Mouse (Mus musculus) liver, postnatal 0 days (tissue): ENCODE results near the gene Epha2. TPM values are rescaled to one million over a fixed set of nuclear protein-coding genes. Genes with fewer than 3 reads are reported as not detected.

Experiments used
- ATAC-seq: fragments of 200-750 bp; cut with Nextera tagmentation; 2 replicates; pipeline ENCODE4 v1.8.0; 2017; ENCODE audit warnings: mild to moderate bottlenecking, moderate library complexity
- DNase-seq: peaks from one replicate; pipeline ENCODE4 v3.0.0-alpha.2; 2016
- H3K27ac ChIP-seq: fragments of 300-500 bp; sonication (generic); 2 replicates; pipeline ENCODE4 v1.5.1; 2014; ENCODE audit warnings: antibody characterized with exemption, moderate library complexity, mild to moderate bottlenecking, low read depth
- H3K27me3 ChIP-seq: fragments of 300-500 bp; sonication (generic); 2 replicates; pipeline ENCODE4 v1.6.1; 2014; ENCODE audit warnings: low read length, control low read depth, mixed read lengths; ENCODE audit not compliant: insufficient read depth
- H3K36me3 ChIP-seq: fragments of 300-500 bp; sonication (generic); replicated peaks from 2 replicates; pipeline ENCODE4 v1.6.1; 2014; ENCODE audit warnings: mild to moderate bottlenecking, control low read depth, low read length, moderate library complexity, mixed read lengths; ENCODE audit not compliant: insufficient read depth
- H3K4me1 ChIP-seq: fragments of 300-500 bp; sonication (generic); 2 replicates; pipeline ENCODE4 v1.6.1; 2014; ENCODE audit warnings: antibody characterized with exemption, mild to moderate bottlenecking, control low read depth; ENCODE audit not compliant: insufficient read depth
- H3K4me2 ChIP-seq: fragments of 300-500 bp; sonication (generic); 2 replicates; pipeline ENCODE4 v1.6.1; 2014; ENCODE audit warnings: low read depth, mild to moderate bottlenecking, low read length, moderate library complexity, mixed read lengths
- H3K4me3 ChIP-seq: fragments of 300-500 bp; sonication (generic); 2 replicates; pipeline ENCODE4 v1.5.1; 2014; ENCODE audit warnings: low read depth, low read length
- H3K9ac ChIP-seq: fragments of 300-500 bp; sonication (generic); replicated peaks from 2 replicates; pipeline ENCODE4 v1.6.1; 2014; ENCODE audit warnings: mild to moderate bottlenecking, moderate library complexity
- H3K9me3 ChIP-seq: fragments of 300-500 bp; sonication (generic); 2 replicates; pipeline ENCODE4 v1.6.1; 2016; ENCODE audit warnings: mild to moderate bottlenecking, control low read depth, low read length, mixed read lengths
- CTCF ChIP-seq: sonication (generic); IDR thresholded peaks from 2 replicates; pipeline ENCODE4 v1.5.1; 2016; ENCODE audit warnings: antibody characterized with exemption, low read depth
- EP300 ChIP-seq: IDR thresholded peaks from 2 replicates; pipeline ENCODE4 v1.6.1; 2016; ENCODE audit warnings: antibody characterized with exemption, low read depth, mild to moderate bottlenecking
- WGBS: fragments of 180-500 bp; shearing (Covaris S2); extraction: QIAGEN DNeasy Blood & Tissue Kit; methylation state at CpG from one replicate; pipeline ENCODE4 v1.1.7; 2014; ENCODE audit not compliant: insufficient replicate concordance; 5-methylcytosine and 5-hydroxymethylcytosine counted together
- microRNA-seq: library from miRNA; unstranded; fragments of <30 nt; microRNA quantifications from one replicate; pipeline ENCODE4, GENCODE M21; 2016
- polyA plus RNA-seq: library from polyadenylated mRNA; unstranded; fragments of >200 nt; fragmentation: Nextera tagmentation; extraction: Ambion mirVana; gene quantifications from 2 replicates; pipeline ENCODE4 v1.2.1, GENCODE M21; 2015

Gene Epha2
- polyA plus RNA-seq, 1 experiment from 2014 or later: 1.5 TPM

- 89% methylated on average over 5 of the region's 5 CpGs for WGBS
- ATAC-seq (no peak), DNase-seq (no peak)
- no peak overlapping the region for H3K27ac ChIP-seq
- no peak overlapping the region for H3K9ac ChIP-seq
- no peaks in the 10 kb centered on the region for H3K36me3 ChIP-seq
- peaks cover 8% of the 10 kb centered on the region; the same call in 1 of the 2 replicates for H3K4me1 ChIP-seq
- TF ChIP-seq EP300: no peak
- no peak for TF ChIP-seq CTCF
- no peak overlapping the region for H3K4me3 ChIP-seq
- H3K4me2 ChIP-seq: no peak overlapping the region
- no peaks in the 10 kb centered on the region for H3K9me3 ChIP-seq
- H3K27me3 ChIP-seq: peaks cover 13% of the 10 kb centered on the region
Observed at GRCm38 (mm10) chr4:141372426-141372825, 71.4 kb downstream of the Epha2 start.

Small RNA genes lying within 50 kb of the gene (microRNA-seq; reads per million reads assigned to microRNA genes)
- gene Gm25690: not detected

Other genes starting within 250 kb of the Epha2 start
- 0.32 and 0.47 TPM in 2 replicates for gene Crocc, start 240.7 kb upstream of the Epha2 start, polyA plus RNA-seq
- gene Necap2, start 222.9 kb upstream of the Epha2 start, polyA plus RNA-seq: 47.1 and 53.0 TPM in 2 replicates
- not detected in 2 replicates for gene Spata21, start 212.9 kb upstream of the Epha2 start, polyA plus RNA-seq
- gene Szrd1, start 161.5 kb upstream of the Epha2 start, polyA plus RNA-seq: 16.8 and 17.7 TPM in 2 replicates
- gene Fbxo42, start 153.3 kb upstream of the Epha2 start, polyA plus RNA-seq: 11.2 and 11.7 TPM in 2 replicates
- gene Rsg1, start 87.3 kb upstream of the Epha2 start, polyA plus RNA-seq: 0.43 and 0.79 TPM in 2 replicates
- gene Arhgef19, start 61.7 kb upstream of the Epha2 start, polyA plus RNA-seq: 3.0 and 4.2 TPM in 2 replicates
- gene Fam131c, start 67.0 kb downstream of the Epha2 start, polyA plus RNA-seq: 0.53 and 0.96 TPM in 2 replicates
- not detected in 2 replicates for gene Clcnka, start 97.5 kb downstream of the Epha2 start, polyA plus RNA-seq
- gene Clcnkb, start 114.8 kb downstream of the Epha2 start, polyA plus RNA-seq: not detected in 2 replicates
- 0.04 and 0.49 TPM in 2 replicates for gene Hspb7, start 119.5 kb downstream of the Epha2 start, polyA plus RNA-seq
- not detected in 2 replicates for gene Srarp, start 134.9 kb downstream of the Epha2 start, polyA plus RNA-seq
- 4.6 and 5.5 TPM in 2 replicates for gene Zbtb17, start 143.4 kb downstream of the Epha2 start, polyA plus RNA-seq
- gene Spen, start 237.4 kb downstream of the Epha2 start, polyA plus RNA-seq: 2.3 and 3.0 TPM in 2 replicates